Mouse (Mus musculus) heart, embryonic 15.5 days (tissue): ENCODE data around the gene Ankmy1. TPM values are rescaled to one million over a fixed set of nuclear protein-coding genes. Genes with fewer than 3 reads are reported as not detected.

Source experiments
- ATAC-seq: fragments of 200-750 bp; cut with Nextera tagmentation; replicated peaks from 2 replicates; pipeline ENCODE4 v1.8.0; 2017; ENCODE audit warnings: low read depth, moderate TSS enrichment; ENCODE audit not compliant: insufficient number of reproducible peaks, insufficient read depth, low FRiP score
- H3K27ac ChIP-seq: fragments of 300-500 bp; sonication (generic); 2 replicates; pipeline ENCODE4 v1.5.1; 2015; ENCODE audit warnings: mild to moderate bottlenecking, inconsistent platforms
- H3K27me3 ChIP-seq: fragments of 300-500 bp; sonication (generic); 2 replicates; pipeline ENCODE4 v1.6.1; 2015; ENCODE audit warnings: inconsistent platforms
- H3K36me3 ChIP-seq: fragments of 300-500 bp; sonication (generic); 2 replicates; pipeline ENCODE4 v1.6.1; 2015; ENCODE audit warnings: mild to moderate bottlenecking, inconsistent platforms
- H3K4me1 ChIP-seq: fragments of 300-500 bp; sonication (generic); replicated peaks from 2 replicates; pipeline ENCODE4 v1.6.1; 2015; ENCODE audit warnings: inconsistent platforms
- H3K4me2 ChIP-seq: fragments of 300-500 bp; sonication (generic); 2 replicates; pipeline ENCODE4 v1.6.1; 2015; ENCODE audit warnings: inconsistent platforms, mild to moderate bottlenecking, moderate library complexity
- H3K4me3 ChIP-seq: fragments of 300-500 bp; sonication (generic); 2 replicates; pipeline ENCODE4 v1.5.1; 2015; ENCODE audit warnings: mild to moderate bottlenecking, inconsistent platforms
- H3K9ac ChIP-seq: fragments of 300-500 bp; sonication (generic); 2 replicates; pipeline ENCODE4 v1.6.1; 2015; ENCODE audit warnings: mild to moderate bottlenecking, inconsistent platforms
- H3K9me3 ChIP-seq: fragments of 300-500 bp; sonication (generic); replicated peaks from 2 replicates; pipeline ENCODE4 v1.6.1; 2016; ENCODE audit warnings: inconsistent platforms
- WGBS: fragments of 180-500 bp; shearing (Covaris S2); methylation state at CpG from one replicate; pipeline ENCODE4 v1.1.7; 2015; ENCODE audit warnings: mixed read lengths; 5-methylcytosine and 5-hydroxymethylcytosine counted together
- polyA plus RNA-seq: library from polyadenylated mRNA; unstranded; fragments of >200 nt; fragmentation: Nextera tagmentation; extraction: Ambion mirVana; gene quantifications from 2 replicates; pipeline ENCODE4 v1.2.1, GENCODE M21; 2015

Gene Ankmy1
- polyA plus RNA-seq, 1 experiment from 2014 or later, result 0.10 TPM

DNA sequence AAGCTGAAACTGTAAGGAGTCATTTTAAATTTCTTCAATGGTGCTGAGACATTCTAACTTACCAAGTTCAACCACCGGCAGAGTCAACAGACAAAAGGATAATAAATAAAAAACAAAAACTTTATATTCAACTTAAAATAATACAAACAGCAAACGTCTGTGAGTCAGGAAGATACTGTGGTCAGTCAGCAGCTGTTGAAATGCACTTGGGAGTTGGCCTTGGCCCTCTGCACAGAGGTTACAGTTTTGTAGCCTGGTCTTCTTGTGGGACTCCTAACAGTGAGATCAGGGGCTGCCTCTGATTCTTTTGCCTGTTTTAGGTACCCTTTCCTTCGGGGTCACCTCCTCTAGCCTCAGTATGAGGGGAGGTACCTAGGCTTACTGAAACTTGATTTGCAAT, 8.8 kb downstream of the Ankmy1 start:
- Histone ChIP-seq H3K9me3 (no peaks in the 10 kb centered on the region), H3K4me3 (no peak overlapping the region), H3K4me1 (no peaks in the 10 kb centered on the region), H3K4me2 (no peak overlapping the region), H3K9ac (no peak overlapping the region), H3K27me3 (0 out of 2 replicates have a peak, but pooled peaks cover 8% of the 10 kb centered on the region), H3K36me3 (no peaks in the 10 kb centered on the region), H3K27ac (no peak overlapping the region)
- 61% methylated on average over 3 of the region's 3 CpGs for WGBS
- ATAC-seq, result no peak

DNA sequence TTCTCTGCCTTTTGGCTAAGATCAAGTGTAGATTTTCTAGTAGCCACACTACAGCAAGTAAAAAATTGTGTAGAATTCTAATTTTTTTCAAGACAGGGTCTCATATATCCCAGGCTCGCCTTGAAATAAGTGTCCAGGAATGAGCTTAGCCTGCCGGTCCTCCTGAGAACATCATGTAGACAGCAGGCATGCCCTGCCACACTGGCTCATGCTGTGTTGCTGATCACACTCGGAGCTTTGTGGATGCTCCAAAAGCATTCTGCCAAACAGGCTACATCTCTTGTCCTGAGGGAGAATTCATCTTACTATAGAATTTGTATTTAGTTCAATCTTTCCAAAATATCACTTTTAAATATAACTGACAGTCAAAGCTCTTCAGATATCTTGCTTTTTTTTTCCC, 9.9 kb downstream of the Ankmy1 start:
- Histone ChIP-seq H3K27me3 (0 out of 2 replicates have a peak, but pooled peaks cover 3% of the 10 kb centered on the region), H3K9ac (no peak overlapping the region), H3K36me3 (no peaks in the 10 kb centered on the region), H3K4me3 (no peak overlapping the region), H3K4me1 (no peaks in the 10 kb centered on the region), H3K27ac (no peak overlapping the region), H3K9me3 (no peaks in the 10 kb centered on the region), H3K4me2 (no peak overlapping the region)
- WGBS, result 59% methylated on average over 3 of the region's 3 CpGs
- no peak for ATAC-seq

DNA sequence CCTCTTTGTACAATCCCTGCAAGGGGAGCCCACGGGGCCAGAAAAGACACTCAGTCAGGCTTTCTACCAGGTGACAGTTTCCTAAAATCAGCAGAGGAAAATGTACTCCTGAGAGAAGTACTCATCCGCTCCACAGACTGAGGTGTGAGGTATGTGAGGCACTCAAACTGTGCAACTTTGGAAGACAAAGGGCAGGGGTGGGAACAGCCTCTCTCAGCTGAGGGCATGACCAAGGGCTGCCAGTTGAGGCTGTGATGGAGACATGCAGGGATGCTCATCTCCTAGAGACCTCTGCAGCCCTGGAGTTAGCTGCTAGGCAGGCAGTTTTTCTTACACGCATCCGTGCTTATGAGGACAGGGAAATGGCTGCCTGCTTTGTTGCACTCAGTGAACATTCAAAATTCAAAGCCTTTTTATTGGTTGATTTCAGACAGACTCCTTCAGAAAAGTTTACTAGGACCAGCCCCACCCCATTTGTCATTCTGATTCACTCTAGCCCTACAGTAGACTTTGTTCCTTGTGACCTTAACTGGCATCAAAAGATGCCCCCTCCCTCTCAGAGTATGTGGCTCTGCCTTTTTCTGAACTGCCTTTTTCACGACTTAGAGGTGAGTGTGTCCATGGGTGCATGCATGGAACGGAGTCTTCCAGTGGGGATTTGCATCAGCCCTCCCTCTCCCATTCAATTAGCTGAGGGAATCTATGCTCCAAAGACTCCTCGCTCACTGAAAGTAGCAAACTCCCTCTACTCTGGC, 13.6 kb downstream of the Ankmy1 start:
- Histone ChIP-seq H3K9ac (no peak overlapping the region), H3K9me3 (no peaks in the 10 kb centered on the region), H3K4me2 (no peak overlapping the region), H3K36me3 (no peaks in the 10 kb centered on the region), H3K4me3 (no peak overlapping the region), H3K4me1 (no peaks in the 10 kb centered on the region), H3K27ac (no peak overlapping the region), H3K27me3 (peaks cover 5% of the 10 kb centered on the region; the same call in 1 of the 2 replicates)
- ATAC-seq, result no peak
- WGBS, result 68% methylated on average over 7 of the region's 7 CpGs

DNA sequence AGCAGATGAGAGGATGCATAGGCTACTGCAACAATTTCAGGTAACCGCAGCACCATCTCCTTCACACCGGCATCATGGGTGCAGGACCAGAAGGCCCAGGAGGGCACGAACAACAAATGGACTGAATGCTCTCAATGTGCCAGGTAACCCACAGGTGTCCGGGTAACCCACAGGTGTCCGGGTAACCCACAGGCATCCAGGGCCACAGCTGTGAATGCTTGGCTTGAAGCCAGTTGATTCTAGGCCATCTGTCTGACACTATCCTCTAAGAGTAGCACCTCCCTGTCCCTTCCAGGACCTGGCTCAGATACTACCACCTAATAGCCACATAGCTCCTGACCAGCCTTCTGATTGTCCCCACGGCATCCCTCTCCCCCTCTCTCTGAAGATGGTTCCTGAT, 20.7 kb downstream of the Ankmy1 start:
- H3K4me2 ChIP-seq, result no peak overlapping the region
- 74% methylated on average over 6 of the region's 6 CpGs for WGBS
- no peak overlapping the region for H3K9ac ChIP-seq
- ATAC-seq, result no peak
- no peak overlapping the region for H3K4me3 ChIP-seq
- no peaks in the 10 kb centered on the region for H3K36me3 ChIP-seq
- H3K4me1 ChIP-seq, result no peaks in the 10 kb centered on the region
- no peaks in the 10 kb centered on the region for H3K9me3 ChIP-seq
- no peak overlapping the region for H3K27ac ChIP-seq
- H3K27me3 ChIP-seq, result peaks cover 5% of the 10 kb centered on the region; the same call in 1 of the 2 replicates

DNA sequence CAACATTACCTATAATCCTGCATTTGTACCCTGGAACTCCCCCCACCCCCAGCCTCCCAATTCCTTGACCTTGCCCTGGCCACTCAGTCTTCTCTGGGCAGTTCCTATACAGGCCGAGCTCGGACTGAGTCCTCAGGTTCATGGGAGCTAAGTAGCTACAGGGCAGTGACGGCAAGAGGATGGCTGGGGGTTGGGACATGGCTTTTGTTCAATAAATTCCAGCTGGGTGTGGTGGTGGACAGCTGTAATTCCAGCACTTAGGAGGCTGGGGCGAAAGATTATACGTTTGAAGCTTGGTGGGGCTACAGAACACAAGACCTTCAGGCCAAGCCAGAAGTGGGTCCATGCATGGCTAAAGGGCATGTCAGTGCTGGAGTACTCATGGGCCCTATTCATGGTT, 22.6 kb downstream of the Ankmy1 start:
- Histone ChIP-seq H3K27ac (no peak overlapping the region), H3K9ac (no peak overlapping the region), H3K4me1 (no peaks in the 10 kb centered on the region), H3K27me3 (peaks cover 6% of the 10 kb centered on the region), H3K4me2 (no peak overlapping the region), H3K36me3 (no peaks in the 10 kb centered on the region), H3K9me3 (no peaks in the 10 kb centered on the region), H3K4me3 (no peak overlapping the region)
- ATAC-seq, result no peak
- WGBS, result 79% methylated on average over 5 of the region's 5 CpGs

DNA sequence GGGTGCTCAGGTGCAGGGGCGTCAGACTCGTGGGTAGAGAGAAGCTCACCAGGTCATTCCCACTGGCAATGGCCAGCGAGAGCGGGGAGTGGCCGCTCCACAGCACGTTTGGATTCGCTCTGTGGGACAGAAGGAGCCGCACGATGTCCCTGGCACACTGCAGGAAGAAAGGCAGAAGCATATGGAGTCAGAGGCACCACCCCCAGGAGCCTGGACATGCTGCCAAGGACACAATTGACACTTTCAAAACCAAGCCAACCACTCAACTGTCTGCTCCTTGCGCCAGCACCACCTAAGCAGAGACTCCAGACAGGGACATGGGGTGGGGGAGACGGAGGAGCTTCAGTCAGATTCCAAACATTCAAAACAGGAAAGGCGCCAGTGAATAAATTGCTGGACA, 23.4 kb downstream of the Ankmy1 start:
- WGBS, result 88% methylated on average over 12 of the region's 12 CpGs
- Histone ChIP-seq H3K9ac (no peak overlapping the region), H3K4me1 (no peaks in the 10 kb centered on the region), H3K4me3 (no peak overlapping the region), H3K4me2 (no peak overlapping the region), H3K9me3 (no peaks in the 10 kb centered on the region), H3K27ac (no peak overlapping the region), H3K36me3 (no peaks in the 10 kb centered on the region), H3K27me3 (peaks cover 3% of the 10 kb centered on the region)
- no peak for ATAC-seq

DNA sequence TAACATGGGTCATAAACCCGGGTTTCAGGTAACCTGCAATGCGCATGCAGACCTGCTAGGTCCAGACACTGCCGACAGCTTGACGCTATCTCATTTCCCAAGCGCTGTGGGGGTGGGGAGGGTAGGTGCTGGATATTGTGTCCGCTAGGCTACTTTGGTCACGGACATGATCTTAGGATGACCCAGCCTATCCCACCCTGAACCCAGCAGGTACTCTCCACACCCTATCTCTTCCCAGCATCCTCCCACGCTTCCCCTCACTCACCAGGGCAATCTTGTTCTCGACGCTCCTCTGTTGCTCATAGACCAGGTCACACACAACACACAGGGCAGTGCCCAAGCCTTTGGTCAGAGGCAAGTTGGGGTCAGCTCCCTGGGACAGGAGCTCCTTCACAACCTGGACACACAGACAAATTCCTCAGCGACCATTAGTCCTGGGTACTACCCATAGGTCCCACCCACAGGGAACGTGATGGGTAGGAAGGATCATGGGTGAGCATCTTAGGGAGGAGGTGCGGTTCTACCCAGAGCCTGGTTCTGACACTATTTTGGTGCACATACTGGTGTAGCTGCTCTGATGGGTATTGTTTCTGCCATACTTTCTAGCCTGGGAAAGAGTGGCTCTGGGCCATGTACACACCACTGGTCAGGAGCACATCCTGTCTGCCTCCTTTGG, 24.5 kb downstream of the Ankmy1 start:
- no peak for ATAC-seq
- Histone ChIP-seq H3K4me3 (no peak overlapping the region), H3K4me2 (no peak overlapping the region), H3K36me3 (no peaks in the 10 kb centered on the region), H3K27ac (no peak overlapping the region), H3K27me3 (peaks cover 3% of the 10 kb centered on the region; the same call in 1 of the 2 replicates), H3K9ac (no peak overlapping the region), H3K9me3 (no peaks in the 10 kb centered on the region), H3K4me1 (no peaks in the 10 kb centered on the region)
- WGBS, result 66% methylated on average over 13 of the region's 13 CpGs

DNA sequence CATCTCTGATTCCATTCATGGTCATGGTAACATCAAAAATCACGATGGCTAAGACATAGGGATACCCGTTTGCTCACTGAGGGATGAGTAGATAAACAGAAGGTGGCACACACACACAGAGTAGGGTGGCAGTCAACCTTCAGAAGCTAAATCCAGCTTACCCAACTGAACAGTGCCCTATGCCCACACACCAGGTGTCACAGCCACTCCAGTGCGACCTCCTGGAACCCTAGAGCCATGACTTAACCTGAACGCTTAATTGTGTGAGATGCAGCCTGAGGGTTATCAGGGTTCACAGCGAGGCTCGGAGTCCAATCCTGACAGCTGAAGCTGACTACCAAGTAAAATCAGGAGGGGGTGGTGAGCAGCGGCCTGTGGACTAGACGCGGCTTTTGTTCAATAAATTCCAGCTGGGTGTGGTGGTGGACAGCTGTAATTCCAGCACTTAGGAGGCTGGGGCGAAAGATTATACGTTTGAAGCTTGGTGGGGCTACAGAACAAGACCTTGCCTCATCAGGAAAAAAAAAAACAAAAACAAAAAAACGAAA, 25.2 kb downstream of the Ankmy1 start:
- Histone ChIP-seq H3K4me3 (no peak overlapping the region), H3K9me3 (no peaks in the 10 kb centered on the region), H3K9ac (no peak overlapping the region), H3K4me2 (no peak overlapping the region), H3K27me3 (peaks cover 3% of the 10 kb centered on the region; the same call in 1 of the 2 replicates), H3K27ac (no peak overlapping the region), H3K4me1 (no peaks in the 10 kb centered on the region), H3K36me3 (no peaks in the 10 kb centered on the region)
- no peak for ATAC-seq
- WGBS, result 62% methylated on average over 12 of the region's 12 CpGs

DNA sequence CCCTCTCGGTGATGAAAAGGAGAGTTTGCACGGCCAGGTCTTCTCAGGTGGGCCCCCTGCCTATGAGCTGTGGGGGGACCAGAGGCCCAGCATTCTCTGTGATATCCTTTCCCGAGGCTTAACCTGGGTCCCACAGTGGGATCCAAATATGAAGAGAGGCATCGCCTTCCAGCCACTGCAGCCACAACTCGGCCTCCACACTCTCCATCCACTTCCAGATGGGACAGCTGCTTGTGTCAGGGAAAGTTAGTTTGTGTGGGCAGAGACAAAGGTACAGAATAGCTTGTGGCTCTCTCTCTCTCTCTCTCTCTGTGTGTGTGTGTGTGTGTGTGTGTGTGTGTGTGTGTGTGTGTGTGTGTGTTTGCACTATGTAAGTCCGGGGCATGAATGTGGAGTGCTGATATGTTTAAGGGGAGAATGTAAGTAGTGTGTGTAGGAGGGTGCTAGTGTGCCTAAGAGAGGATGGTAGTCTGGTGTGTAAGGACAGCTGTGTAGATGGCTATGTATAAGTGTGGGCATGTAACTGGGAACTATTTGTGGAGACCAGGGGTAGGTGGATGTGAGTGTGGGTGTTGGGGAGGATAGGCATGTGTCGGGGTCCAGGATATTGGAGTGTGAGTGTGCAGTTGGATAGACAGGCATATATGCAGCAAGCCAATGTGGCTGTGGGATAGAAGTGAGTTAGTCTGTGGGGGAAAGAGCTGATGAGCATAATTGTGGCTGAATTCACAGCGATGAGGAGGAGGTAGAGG, 27.2 kb downstream of the Ankmy1 start:
- no peak overlapping the region for H3K9ac ChIP-seq
- no peaks in the 10 kb centered on the region for H3K36me3 ChIP-seq
- no peaks in the 10 kb centered on the region for H3K9me3 ChIP-seq
- ATAC-seq, result no peak
- H3K27me3 ChIP-seq, result peaks cover 3% of the 10 kb centered on the region; the same call in 1 of the 2 replicates
- no peak overlapping the region for H3K4me3 ChIP-seq
- no peak overlapping the region for H3K4me2 ChIP-seq
- WGBS, result 74% methylated on average over 8 of the region's 8 CpGs
- no peak overlapping the region for H3K27ac ChIP-seq
- H3K4me1 ChIP-seq, result no peaks in the 10 kb centered on the region

DNA sequence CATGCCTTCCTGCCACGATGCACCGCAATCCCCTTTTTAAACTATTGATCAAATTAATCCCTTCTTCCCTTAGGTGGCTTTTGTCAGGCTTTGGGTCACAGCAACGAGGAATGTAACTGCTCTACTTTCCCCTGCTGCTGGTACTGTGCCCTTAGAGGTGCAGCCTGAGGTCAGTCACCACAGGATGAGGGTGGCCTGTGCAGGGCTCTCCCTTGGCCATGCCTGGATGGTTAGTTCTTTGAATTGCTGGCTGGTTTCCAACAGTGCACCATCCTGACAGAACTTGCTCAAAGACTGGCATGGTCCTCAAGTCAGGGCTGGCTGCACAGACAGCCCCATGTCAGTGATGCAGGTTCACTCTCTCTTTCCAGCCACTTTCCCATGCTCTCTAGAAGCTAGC, 28.7 kb downstream of the Ankmy1 start:
- no peaks in the 10 kb centered on the region for H3K4me1 ChIP-seq
- no peak overlapping the region for H3K27ac ChIP-seq
- no peaks in the 10 kb centered on the region for H3K9me3 ChIP-seq
- H3K9ac ChIP-seq, result no peak overlapping the region
- ATAC-seq, result no peak
- WGBS, result 81% methylated on average over 3 of the region's 3 CpGs
- peaks cover 3% of the 10 kb centered on the region; the same call in 1 of the 2 replicates for H3K27me3 ChIP-seq
- no peak overlapping the region for H3K4me2 ChIP-seq
- no peaks in the 10 kb centered on the region for H3K36me3 ChIP-seq
- no peak overlapping the region for H3K4me3 ChIP-seq

DNA sequence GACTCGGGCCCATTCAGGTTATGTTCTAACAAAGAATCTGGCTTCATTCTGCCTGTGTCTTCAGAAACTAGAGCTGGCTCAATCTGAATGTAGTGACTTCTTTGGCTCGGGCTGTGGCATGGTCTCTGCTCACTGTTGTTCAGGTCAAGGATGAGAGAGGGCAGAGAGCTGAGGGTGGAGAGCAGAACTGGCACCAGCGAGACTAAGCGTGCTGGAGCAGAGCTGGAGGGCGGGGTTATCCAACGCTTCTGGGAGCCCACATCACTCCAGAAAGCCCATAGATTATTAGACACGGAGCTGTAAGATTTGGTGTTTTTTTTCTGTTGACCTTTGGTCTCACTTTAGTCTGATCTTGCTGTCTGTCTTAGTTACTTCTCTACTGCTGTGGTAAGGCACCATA, 30.0 kb downstream of the Ankmy1 start:
- H3K9ac ChIP-seq, result no peak overlapping the region
- no peak for ATAC-seq
- no peak overlapping the region for H3K4me2 ChIP-seq
- no peaks in the 10 kb centered on the region for H3K9me3 ChIP-seq
- WGBS, result 79% methylated on average over 7 of the region's 7 CpGs
- H3K27me3 ChIP-seq, result peaks cover 3% of the 10 kb centered on the region; the same call in 1 of the 2 replicates
- no peaks in the 10 kb centered on the region for H3K36me3 ChIP-seq
- no peak overlapping the region for H3K4me3 ChIP-seq
- H3K27ac ChIP-seq, result no peak overlapping the region
- H3K4me1 ChIP-seq, result no peaks in the 10 kb centered on the region
